Mouse (Mus musculus) T-cell, adult 66 days (primary cell): ENCODE data around the gene Tas2r103. TPM values are rescaled to one million over a fixed set of nuclear protein-coding genes. Genes with fewer than 3 reads are reported as not detected.

Experiments used
- total RNA-seq, 2 experiments: library from RNA; stranded (reverse); gene quantifications; 3 replicates in 1 of 2; 4 replicates in 1 of 2; pipeline ENCODE4 v1.2.4; 2023

Gene Tas2r103
- total RNA-seq, result not detected

DNA sequence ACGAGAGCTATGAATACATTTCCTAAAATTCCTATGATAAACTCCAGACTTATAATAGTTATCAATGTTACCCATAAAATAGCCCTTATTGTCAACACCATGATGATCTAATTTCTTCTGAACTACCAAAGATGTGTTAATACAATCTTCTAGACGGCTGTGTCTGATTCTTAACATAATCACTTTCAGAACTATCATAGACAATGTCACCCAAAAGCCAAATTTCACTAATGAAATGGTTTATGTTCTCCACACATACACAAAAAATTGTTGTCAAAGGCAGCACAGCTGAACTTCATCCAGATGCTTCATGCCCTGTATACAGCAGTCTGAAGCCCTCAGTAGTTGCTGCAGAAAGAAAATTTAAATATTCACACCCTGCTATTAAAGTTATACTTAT lies at the start of gene Tas2r103:
TSS of gene Tas2r103 (minus strand) at position 101 of the 400 bp plus-strand sequence.

DNA sequence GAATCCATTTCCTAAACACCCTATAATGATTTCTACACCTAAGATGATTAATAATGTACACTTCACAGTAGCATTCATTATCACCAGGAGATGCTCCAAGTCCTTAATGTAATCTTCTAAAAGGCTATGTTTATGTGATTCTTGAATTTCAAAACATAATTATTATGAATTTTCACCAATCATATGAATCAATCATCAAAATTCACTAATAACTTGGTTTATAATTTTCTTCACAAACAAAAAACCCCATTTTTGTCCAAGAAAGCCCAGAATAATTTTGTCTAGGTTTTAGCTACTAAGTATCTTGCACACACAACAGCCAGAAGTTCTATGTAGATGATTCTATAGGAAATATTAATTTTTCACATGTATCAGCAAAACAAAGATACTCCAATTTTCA lies 18.8 kb upstream of the Tas2r103 start, which contains the start of gene Tas2r140:
TSS of gene Tas2r140 (minus strand) at position 101 of the 400 bp plus-strand sequence.

Other genes with a start within 250 kb of the Tas2r103 start
- not detected for gene Tas2r117, start 234.3 kb downstream of the Tas2r103 start, total RNA-seq
- not detected for gene Tas2r123, start 190.0 kb downstream of the Tas2r103 start, total RNA-seq
- not detected for gene Tas2r116, start 181.7 kb downstream of the Tas2r103 start, total RNA-seq
- gene Tas2r110, start 169.1 kb downstream of the Tas2r103 start, total RNA-seq, result not detected
- gene Tas2r113, start 144.1 kb downstream of the Tas2r103 start, total RNA-seq, result not detected
- not detected for gene Tas2r125, start 127.5 kb downstream of the Tas2r103 start, total RNA-seq
- not detected for gene Tas2r129, start 86.0 kb downstream of the Tas2r103 start, total RNA-seq
- gene Tas2r131, start 79.2 kb downstream of the Tas2r103 start, total RNA-seq, result not detected
- not detected for gene Tas2r109, start 56.1 kb downstream of the Tas2r103 start, total RNA-seq
- not detected for gene Tas2r140, start 18.7 kb upstream of the Tas2r103 start, total RNA-seq
- 10 to 100 TPM; 17.2 to 22.6 TPM for gene Smim10l1, start 67.8 kb upstream of the Tas2r103 start, total RNA-seq